Mouse (Mus musculus) ES-E14 (cell line): Measurements from ENCODE around the gene Usp19. TPM values are rescaled to one million over a fixed set of nuclear protein-coding genes. Genes with fewer than 3 reads are reported as not detected.

ENCODE experiments used
- DNase-seq: peaks from one replicate; pipeline ENCODE4 v3.0.0-alpha.2; 2013; ENCODE audit warnings: low read depth, low spot score
- H3K27ac ChIP-seq: 2 replicates; pipeline ENCODE4 v1.5.1; 2012; ENCODE audit warnings: low read depth, mild to moderate bottlenecking, low read length, moderate library complexity, mixed read lengths; ENCODE audit not compliant: poor library complexity, insufficient read depth, severe bottlenecking
- H3K36me3 ChIP-seq: 2 replicates; pipeline ENCODE4 v1.6.1; 2012; ENCODE audit warnings: mild to moderate bottlenecking, low read length, moderate library complexity, mixed read lengths; ENCODE audit not compliant: control insufficient read depth, poor library complexity, insufficient read depth, severe bottlenecking
- H3K4me1 ChIP-seq, 2 experiments: fragments of 150-350 bp in 1 of 2; sonication (generic) in 1 of 2; 2 replicates each; pipeline ENCODE4 v1.6.1; 2012; ENCODE audit warnings: low read length in 2 of 2, mild to moderate bottlenecking in 1 of 2, mixed read lengths in 1 of 2; ENCODE audit not compliant: control insufficient read depth in 2 of 2, insufficient read depth in 2 of 2, poor library complexity in 1 of 2
- H3K4me3 ChIP-seq, 2 experiments: fragments of 150-350 bp in 1 of 2; sonication (generic) in 1 of 2; 2 replicates each; pipeline ENCODE4 v1.5.1; 2012; ENCODE audit warnings: low read length in 2 of 2, low read depth in 1 of 2, mild to moderate bottlenecking in 1 of 2, mixed read lengths in 1 of 2; ENCODE audit not compliant: insufficient read depth in 1 of 2, poor library complexity in 1 of 2, severe bottlenecking in 1 of 2
- H3K9ac ChIP-seq: 2 replicates; pipeline ENCODE4 v1.6.1; 2012; ENCODE audit warnings: low read depth, mild to moderate bottlenecking, low read length, mixed read lengths; ENCODE audit not compliant: poor library complexity, insufficient read depth, severe bottlenecking
- H3K9me3 ChIP-seq: fragments of 150-350 bp; sonication (generic); 2 replicates; pipeline ENCODE4 v1.6.1; 2012; ENCODE audit warnings: low read depth, mild to moderate bottlenecking, low read length; ENCODE audit not compliant: control insufficient read depth, insufficient read depth
- CHD2 ChIP-seq: IDR thresholded peaks from 2 replicates; pipeline ENCODE4 v1.6.1; 2014; ENCODE audit warnings: mild to moderate bottlenecking, low read depth, low read length, inconsistent platforms
- HCFC1 ChIP-seq: IDR thresholded peaks from 2 replicates; pipeline ENCODE4 v1.6.1; 2012; ENCODE audit warnings: low read length, inconsistent platforms, borderline replicate concordance; ENCODE audit not compliant: insufficient read depth
- MAFK ChIP-seq: IDR thresholded peaks from 2 replicates; pipeline ENCODE4 v1.6.1; 2014; ENCODE audit warnings: mild to moderate bottlenecking, low read depth, low read length, inconsistent platforms; ENCODE audit not compliant: insufficient read depth
- ZC3H11A ChIP-seq: IDR thresholded peaks from 2 replicates; pipeline ENCODE4 v1.6.1; 2012; ENCODE audit warnings: low read depth, mild to moderate bottlenecking, inconsistent platforms, low read length, borderline replicate concordance
- ZNF384 ChIP-seq: IDR thresholded peaks from 2 replicates; pipeline ENCODE4 v1.6.1; 2012; ENCODE audit warnings: low read depth, low read length, inconsistent platforms
- in situ Hi-C, 2 experiments: fragments of 600-800 bp; cut with MboI; formaldehyde crosslinking; loops; one replicate each; pipeline ENCODE4 v1.15.1; 2025; ENCODE audit warnings: low sequenced_read_pairs in 2 of 2, inconsistent platforms in 1 of 2; ENCODE audit not compliant: unreplicated experiment in 2 of 2
- total RNA-seq: library from RNA; depleted of rRNA; stranded (reverse); fragments of 300-350 nt; gene quantifications from 2 replicates; pipeline ENCODE4 v1.2.3, GENCODE M21; 2012

Usp19 gene
- total RNA-seq, 1 experiment = 92.1 TPM

GRCm38 (mm10) chr9:108480813-108481519 lies 9.4 kb upstream of the Usp19 start:
- Histone ChIP-seq H3K36me3 (no peaks in the 10 kb centered on the region), H3K27ac (no peak overlapping the region), H3K9ac (no peak overlapping the region), H3K4me1 (peaks cover 1 to 10% of the 10 kb centered on the region in 2 experiments; a peak in 2 of 4 replicates), H3K4me3 (peak overlapping the region in 1 of 2 experiments; percentile 58; a peak in 2 of 4 replicates), H3K9me3 (no peaks in the 10 kb centered on the region)
- DNase-seq = no peak
- in situ Hi-C loops = no loop called here
- TF ChIP-seq ZNF384 = no peak
- no peak for TF ChIP-seq ZC3H11A
- TF ChIP-seq MAFK = no peak
- TF ChIP-seq HCFC1 = no peak
- TF ChIP-seq CHD2 = no peak

- no peak overlapping the region for H3K27ac ChIP-seq
- in situ Hi-C loops = no loop called here
- TF ChIP-seq ZC3H11A (no peak), ZNF384 (no peak)
These were observed 8.7 kb upstream of the Usp19 start for GRCm38 (mm10) chr9:108481520-108482210.

GRCm38 (mm10) chr9:108483051-108483790 lies 7.2 kb upstream of the Usp19 start:
- peaks cover 3% of the 10 kb centered on the region; the same call in 1 of the 2 replicates for H3K36me3 ChIP-seq
- in situ Hi-C loops = no loop called here
- TF ChIP-seq ZC3H11A (no peak), MAFK (no peak), HCFC1 (no peak), ZNF384 (no peak)

More at GRCm38 (mm10) chr9:108481520-108482210, 8.7 kb upstream of the Usp19 start:
- H3K9ac ChIP-seq = no peak overlapping the region
- H3K4me3 ChIP-seq = no peak overlapping the region
- H3K9me3 ChIP-seq = no peaks in the 10 kb centered on the region
- DNase-seq = no peak
- peaks cover 1 to 10% of the 10 kb centered on the region in 2 experiments; a peak in 2 of 4 replicates for H3K4me1 ChIP-seq
- H3K36me3 ChIP-seq = peaks cover 2% of the 10 kb centered on the region; the same call in 1 of the 2 replicates

GRCm38 (mm10) chr9:108484021-108484420 lies 6.4 kb upstream of the Usp19 start:
- Histone ChIP-seq H3K4me3 (no peak overlapping the region), H3K9me3 (no peaks in the 10 kb centered on the region), H3K4me1 (peaks cover 3 to 13% of the 10 kb centered on the region in 2 experiments; a peak in 2 of 4 replicates), H3K27ac (no peak overlapping the region), H3K9ac (no peak overlapping the region), H3K36me3 (peaks cover 3% of the 10 kb centered on the region; the same call in 1 of the 2 replicates)
- TF ChIP-seq ZNF384 (no peak), MAFK (no peak), CHD2 (no peak), HCFC1 (no peak), ZC3H11A (no peak)
- in situ Hi-C loops = no loop called here
- no peak for DNase-seq

More at GRCm38 (mm10) chr9:108483051-108483790, 7.2 kb upstream of the Usp19 start:
- DNase-seq = no peak
- H3K9me3 ChIP-seq = no peaks in the 10 kb centered on the region
- H3K9ac ChIP-seq = no peak overlapping the region
- H3K27ac ChIP-seq = no peak overlapping the region
- H3K4me1 ChIP-seq = peaks cover 1 to 10% of the 10 kb centered on the region in 2 experiments; a peak in 2 of 4 replicates
- H3K4me3 ChIP-seq = no peak overlapping the region
